Mouse (Mus musculus): Measurements from ENCODE around the gene Fkbp8. TPM values are rescaled to one million over a fixed set of nuclear protein-coding genes. Genes with fewer than 3 reads are reported as not detected.
A peak's percentile ranks its signal among the peaks of the same experiment; 100 is the strongest.

Gene Fkbp8
- polyA plus RNA-seq, 1 experiment from 2014 or later = 243 TPM

DNA sequence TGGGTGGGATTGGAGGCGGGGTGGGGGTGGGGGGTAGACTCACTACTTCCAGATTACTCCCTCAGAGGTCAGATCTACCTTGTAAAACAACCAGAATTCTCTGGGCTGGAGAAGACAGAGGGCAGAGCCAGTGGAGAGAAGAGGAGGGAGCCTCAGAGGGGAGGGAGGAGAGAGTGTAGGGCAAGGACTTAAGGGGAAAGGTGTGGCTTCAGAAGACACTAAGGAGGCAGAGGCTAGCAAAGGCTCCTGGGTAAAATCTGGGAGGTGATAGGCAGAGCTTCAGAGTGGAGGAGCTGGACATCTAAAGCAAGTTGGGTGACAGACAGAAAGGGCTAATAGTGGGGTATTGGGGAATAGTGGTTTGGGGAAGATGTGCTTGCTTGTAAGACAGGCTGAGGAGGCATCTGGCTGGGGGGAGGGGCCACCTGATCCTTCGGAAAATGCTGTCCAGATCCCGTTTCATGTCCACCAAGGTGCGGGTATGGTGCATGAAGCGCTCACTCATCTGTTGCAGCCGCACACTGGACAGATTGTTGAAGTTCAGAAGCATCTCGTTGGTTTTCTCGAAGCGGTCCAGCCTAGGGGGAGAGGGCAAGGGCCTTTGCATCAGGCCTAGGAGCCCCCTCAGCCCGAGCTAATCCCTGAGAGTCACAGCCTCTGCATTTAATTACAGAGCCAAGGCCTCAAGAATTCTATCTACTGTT, 9.4 kb upstream of the Fkbp8 start:
- H3K4me2 ChIP-seq (replicated peaks; ENCODE audit: low read depth, low read length) = no peak overlapping the region
- peaks cover 3% of the 10 kb centered on the region; the same call in 1 of the 2 replicates for H3K36me3 ChIP-seq (ENCODE audit: control insufficient read depth, insufficient read depth, low read length)
- DNase-seq (ENCODE audit: low spot score) = no peak
- H3K4me1 ChIP-seq (replicated peaks; ENCODE audit: control insufficient read depth, insufficient read depth, low read length) = peaks cover 3% of the 10 kb centered on the region; the same call in 1 of the 2 replicates
- no peak overlapping the region for H3K4me3 ChIP-seq (ENCODE audit: low read depth, low read length)
- H3K9ac ChIP-seq (ENCODE audit: low read depth, low read length) = no peak overlapping the region
- no peaks in the 10 kb centered on the region for H3K9me3 ChIP-seq (ENCODE audit: control insufficient read depth, low read length)
- no peaks in the 10 kb centered on the region for H3K27me3 ChIP-seq (ENCODE audit: control insufficient read depth, insufficient read depth, low read length)
- WGBS = 79% methylated on average over 10 of the region's 10 CpGs
- no peak overlapping the region for H3K27ac ChIP-seq (ENCODE audit: low read depth, low read length)
- ATAC-seq (ENCODE audit: low FRiP score) = no peak

DNA sequence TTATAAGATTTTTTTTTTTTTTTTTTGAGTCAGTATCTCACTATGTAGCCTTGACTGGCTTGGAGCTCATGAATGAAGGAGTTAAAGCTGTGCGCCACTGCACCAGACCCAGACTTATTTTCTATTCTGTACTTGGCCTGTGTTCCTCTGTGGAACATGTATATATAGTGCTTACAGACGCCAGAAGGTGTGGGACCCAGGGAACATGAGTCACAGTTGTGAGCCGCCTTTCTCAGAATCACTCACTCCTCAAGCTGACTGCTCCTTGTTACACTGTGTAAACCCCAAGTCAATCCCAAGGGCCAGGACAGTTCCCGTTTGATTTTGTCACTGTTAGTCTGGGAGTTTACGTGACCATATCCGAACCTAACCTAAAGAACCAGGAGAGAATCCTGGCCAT, 8.5 kb upstream of the Fkbp8 start:
- peaks cover 3% of the 10 kb centered on the region; the same call in 1 of the 2 replicates for H3K36me3 ChIP-seq (ENCODE audit: control insufficient read depth, insufficient read depth, low read length)
- peaks cover 3% of the 10 kb centered on the region; the same call in 1 of the 2 replicates for H3K4me1 ChIP-seq (replicated peaks; ENCODE audit: control insufficient read depth, insufficient read depth, low read length)
- ATAC-seq (ENCODE audit: low FRiP score) (no peak), DNase-seq (ENCODE audit: low spot score) (no peak)
- H3K27ac ChIP-seq (ENCODE audit: low read depth, low read length) = no peak overlapping the region
- no peak overlapping the region for H3K4me2 ChIP-seq (replicated peaks; ENCODE audit: low read depth, low read length)
- no peaks in the 10 kb centered on the region for H3K27me3 ChIP-seq (ENCODE audit: control insufficient read depth, insufficient read depth, low read length)
- no peak overlapping the region for H3K9ac ChIP-seq (ENCODE audit: low read depth, low read length)
- no peak overlapping the region for H3K4me3 ChIP-seq (ENCODE audit: low read depth, low read length)
- WGBS = 92% methylated on average over 6 of the region's 6 CpGs
- H3K9me3 ChIP-seq (ENCODE audit: control insufficient read depth, low read length) = no peaks in the 10 kb centered on the region

DNA sequence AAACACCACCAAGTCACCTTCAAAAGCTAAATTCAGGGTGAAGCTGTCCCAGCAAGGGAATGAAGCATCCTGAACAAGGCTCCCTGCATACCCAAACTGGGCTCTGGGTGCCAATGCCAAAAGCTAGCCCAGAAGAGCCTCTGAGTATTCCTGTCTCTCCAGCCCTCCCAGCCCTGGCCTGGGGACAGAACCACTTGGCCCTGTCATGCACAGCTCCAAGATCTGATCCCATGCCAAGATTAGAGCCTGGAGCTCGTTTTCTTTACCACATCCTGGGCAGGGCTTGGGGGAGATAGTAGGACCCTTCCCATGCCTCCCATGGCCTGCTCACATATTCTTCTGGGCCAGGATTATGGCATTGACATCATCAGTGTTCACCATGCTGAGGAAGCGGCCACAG, 7.9 kb upstream of the Fkbp8 start:
- Histone ChIP-seq H3K4me2 (replicated peaks; ENCODE audit: low read depth, low read length) (no peak overlapping the region), H3K27ac (ENCODE audit: low read depth, low read length) (no peak overlapping the region), H3K4me3 (ENCODE audit: low read depth, low read length) (no peak overlapping the region), H3K9ac (ENCODE audit: low read depth, low read length) (no peak overlapping the region), H3K36me3 (ENCODE audit: control insufficient read depth, insufficient read depth, low read length) (peaks cover 3% of the 10 kb centered on the region; the same call in 1 of the 2 replicates), H3K27me3 (ENCODE audit: control insufficient read depth, insufficient read depth, low read length) (no peaks in the 10 kb centered on the region), H3K9me3 (ENCODE audit: control insufficient read depth, low read length) (no peaks in the 10 kb centered on the region), H3K4me1 (replicated peaks; ENCODE audit: control insufficient read depth, insufficient read depth, low read length) (peaks cover 3% of the 10 kb centered on the region; the same call in 1 of the 2 replicates)
- DNase-seq (ENCODE audit: low spot score) = no peak
- ATAC-seq (ENCODE audit: low FRiP score) = no peak
- WGBS = 72% methylated on average over 2 of the region's 2 CpGs

DNA sequence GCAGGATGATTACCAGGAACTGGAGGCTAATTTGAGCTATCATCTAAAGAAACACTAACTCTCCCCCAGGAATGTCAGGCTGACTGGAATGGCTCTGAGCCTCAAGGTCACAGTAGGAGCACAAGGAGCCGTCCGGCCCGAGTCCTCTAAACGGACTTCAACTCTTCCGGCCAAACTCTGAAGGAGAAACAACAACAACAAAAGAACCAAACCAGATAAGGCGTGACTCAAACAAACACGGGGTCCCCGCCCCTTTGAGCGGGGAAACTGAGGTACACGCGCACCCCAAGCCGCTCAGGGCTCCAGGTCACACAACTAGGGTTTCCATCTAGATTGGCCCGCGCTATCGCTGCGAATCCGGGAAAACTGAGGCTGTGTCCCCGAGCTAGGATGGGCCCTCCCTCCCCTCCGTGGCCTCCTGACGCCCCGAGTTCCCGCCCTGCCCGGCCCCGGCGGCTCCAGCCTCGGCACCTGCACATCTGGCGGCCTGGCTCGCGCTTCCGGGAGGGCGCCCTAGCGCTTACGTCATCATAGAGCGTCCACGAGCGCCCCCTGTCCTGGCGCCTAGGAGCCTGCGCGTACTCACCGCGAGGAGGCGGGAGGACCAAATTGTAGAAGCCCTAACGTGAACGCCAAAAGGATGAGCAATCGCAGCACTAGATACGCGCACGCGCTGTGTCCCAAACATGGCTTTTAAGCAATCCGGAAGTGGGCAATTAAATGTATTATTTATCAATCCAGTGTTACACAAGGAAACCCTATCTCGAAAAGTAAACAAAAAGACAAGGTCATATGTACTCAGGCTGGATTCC, 4.7 kb upstream of the Fkbp8 start:
- H3K9me3 ChIP-seq (ENCODE audit: control insufficient read depth, low read length) = no peaks in the 10 kb centered on the region
- peaks cover 4% of the 10 kb centered on the region; the same call in 1 of the 2 replicates for H3K4me1 ChIP-seq (replicated peaks; ENCODE audit: control insufficient read depth, insufficient read depth, low read length)
- DNase-seq (ENCODE audit: low spot score) = peak; percentile 97
- no peaks in the 10 kb centered on the region for H3K36me3 ChIP-seq (ENCODE audit: control insufficient read depth, insufficient read depth, low read length)
- no peaks in the 10 kb centered on the region for H3K27me3 ChIP-seq (ENCODE audit: control insufficient read depth, insufficient read depth, low read length)
- peak overlapping the region; percentile 58 for H3K27ac ChIP-seq (ENCODE audit: low read depth, low read length)
- ATAC-seq (ENCODE audit: low FRiP score) = peak; percentile 81
- H3K9ac ChIP-seq (ENCODE audit: low read depth, low read length) = peak overlapping the region; percentile 78
- peak overlapping the region; percentile 60 for H3K4me2 ChIP-seq (replicated peaks; ENCODE audit: low read depth, low read length)
- H3K4me3 ChIP-seq (ENCODE audit: low read depth, low read length) = peak overlapping the region; percentile 79
- under 1% methylated on average over 51 of the region's 51 CpGs for WGBS

DNA sequence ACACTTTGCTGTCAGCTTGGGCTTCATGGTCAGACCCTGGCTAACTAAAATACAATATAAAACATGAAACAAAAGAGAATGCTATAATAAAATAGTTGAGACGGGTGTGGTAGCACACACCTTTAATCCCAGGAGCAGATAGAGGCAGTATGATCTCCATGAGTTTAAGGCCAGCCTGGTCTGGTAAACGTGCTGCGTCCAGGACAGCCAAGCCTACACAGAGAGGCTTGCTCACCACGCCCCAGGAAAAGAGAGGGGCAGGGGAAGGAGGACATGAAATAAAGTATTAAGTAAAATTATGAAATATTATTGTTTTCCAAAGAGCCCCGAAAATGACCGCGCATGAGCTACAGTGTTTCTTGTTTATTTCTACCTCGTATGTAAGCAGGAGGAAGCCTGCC, 413 bp upstream of the Fkbp8 start:
- no peak for DNase-seq (ENCODE audit: low spot score)
- peak overlapping the region; percentile 67 for H3K4me3 ChIP-seq (ENCODE audit: low read depth, low read length)
- H3K36me3 ChIP-seq (ENCODE audit: control insufficient read depth, insufficient read depth, low read length) = peaks cover 5% of the 10 kb centered on the region; the same call in 1 of the 2 replicates
- no peaks in the 10 kb centered on the region for H3K9me3 ChIP-seq (ENCODE audit: control insufficient read depth, low read length)
- peak overlapping the region; percentile 55 for H3K9ac ChIP-seq (ENCODE audit: low read depth, low read length)
- H3K4me1 ChIP-seq (replicated peaks; ENCODE audit: control insufficient read depth, insufficient read depth, low read length) = peaks cover 8% of the 10 kb centered on the region; the same call in 1 of the 2 replicates
- WGBS = 1% methylated on average over 8 of the region's 8 CpGs
- peak overlapping the region; percentile 65 for H3K4me2 ChIP-seq (replicated peaks; ENCODE audit: low read depth, low read length)
- H3K27ac ChIP-seq (ENCODE audit: low read depth, low read length) = no peak overlapping the region
- ATAC-seq (ENCODE audit: low FRiP score) = 0 out of 2 replicates have a peak, but pooled peaks have one; percentile 26
- no peaks in the 10 kb centered on the region for H3K27me3 ChIP-seq (ENCODE audit: control insufficient read depth, insufficient read depth, low read length)

DNA sequence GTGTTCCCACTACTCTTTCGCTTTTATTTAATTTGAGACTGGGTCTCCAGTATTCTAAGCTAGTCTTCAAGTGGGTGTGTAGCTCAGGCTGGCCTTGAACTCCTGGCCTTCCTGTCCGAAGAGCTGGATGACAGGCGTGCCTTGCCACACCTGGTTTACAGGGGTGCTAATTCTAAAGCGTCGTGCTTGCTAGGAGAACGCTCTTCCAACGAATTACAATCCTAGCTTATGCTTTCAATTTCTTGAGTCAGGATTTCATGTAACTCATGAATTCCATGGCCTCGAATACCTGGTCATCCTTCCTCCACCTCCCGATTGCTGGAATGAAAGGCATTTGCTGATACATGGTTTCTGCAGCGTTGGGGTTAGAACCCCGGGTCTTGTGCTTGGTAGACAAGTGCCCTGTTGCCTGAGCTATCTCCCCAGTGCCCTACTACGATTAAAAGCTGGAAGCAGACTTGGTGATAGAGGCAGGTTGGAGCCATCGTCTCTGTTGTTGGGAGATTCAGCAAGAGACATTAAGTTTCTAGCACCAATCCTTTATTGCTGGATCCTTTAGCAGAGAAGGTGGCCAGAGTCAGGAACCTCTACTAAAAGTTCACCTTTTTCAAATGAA, 766 bp downstream of the Fkbp8 start:
- Histone ChIP-seq H3K4me3 (ENCODE audit: low read depth, low read length) (peak overlapping the region; percentile 67), H3K4me2 (replicated peaks; ENCODE audit: low read depth, low read length) (peak overlapping the region; percentile 84), H3K4me1 (replicated peaks; ENCODE audit: control insufficient read depth, insufficient read depth, low read length) (peaks cover 5% of the 10 kb centered on the region; the same call in 1 of the 2 replicates), H3K27ac (ENCODE audit: low read depth, low read length) (peak overlapping the region; percentile 74), H3K36me3 (ENCODE audit: control insufficient read depth, insufficient read depth, low read length) (peaks cover 9% of the 10 kb centered on the region; the same call in 1 of the 2 replicates), H3K9me3 (ENCODE audit: control insufficient read depth, low read length) (no peaks in the 10 kb centered on the region), H3K9ac (ENCODE audit: low read depth, low read length) (peak overlapping the region; percentile 84), H3K27me3 (ENCODE audit: control insufficient read depth, insufficient read depth, low read length) (no peaks in the 10 kb centered on the region)
- DNase-seq (ENCODE audit: low spot score) (no peak), ATAC-seq (ENCODE audit: low FRiP score) (no peak)
- WGBS = 39% methylated on average over 13 of the region's 13 CpGs

DNA sequence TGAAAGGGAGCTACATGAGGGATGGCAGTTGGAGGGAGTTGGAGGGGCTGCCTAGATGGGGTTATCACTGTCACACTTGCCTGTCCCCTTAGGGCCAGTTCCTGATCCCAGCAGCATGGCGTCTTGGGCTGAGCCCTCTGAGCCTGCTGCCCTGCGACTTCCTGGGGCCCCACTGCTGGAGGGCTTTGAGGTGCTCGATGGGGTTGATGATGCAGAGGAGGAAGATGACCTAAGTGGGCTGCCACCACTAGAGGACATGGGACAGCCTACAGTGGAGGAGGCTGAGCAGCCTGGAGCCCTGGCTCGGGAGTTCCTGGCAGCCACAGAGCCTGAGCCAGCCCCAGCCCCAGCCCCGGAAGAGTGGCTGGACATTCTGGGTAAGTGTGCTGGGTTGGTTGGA, 1.8 kb downstream of the Fkbp8 start:
- Histone ChIP-seq H3K27me3 (ENCODE audit: control insufficient read depth, insufficient read depth, low read length) (no peaks in the 10 kb centered on the region), H3K4me2 (replicated peaks; ENCODE audit: low read depth, low read length) (no peak overlapping the region), H3K4me3 (ENCODE audit: low read depth, low read length) (no peak overlapping the region), H3K36me3 (ENCODE audit: control insufficient read depth, insufficient read depth, low read length) (peaks cover 12% of the 10 kb centered on the region; the same call in 1 of the 2 replicates), H3K4me1 (replicated peaks; ENCODE audit: control insufficient read depth, insufficient read depth, low read length) (peaks cover 5% of the 10 kb centered on the region; the same call in 1 of the 2 replicates), H3K27ac (ENCODE audit: low read depth, low read length) (no peak overlapping the region), H3K9ac (ENCODE audit: low read depth, low read length) (0 out of 2 replicates have a peak overlapping the region, but pooled peaks have one; percentile 2), H3K9me3 (ENCODE audit: control insufficient read depth, low read length) (no peaks in the 10 kb centered on the region)
- WGBS = 91% methylated on average over 5 of the region's 5 CpGs
- DNase-seq (ENCODE audit: low spot score) (no peak), ATAC-seq (ENCODE audit: low FRiP score) (no peak)

DNA sequence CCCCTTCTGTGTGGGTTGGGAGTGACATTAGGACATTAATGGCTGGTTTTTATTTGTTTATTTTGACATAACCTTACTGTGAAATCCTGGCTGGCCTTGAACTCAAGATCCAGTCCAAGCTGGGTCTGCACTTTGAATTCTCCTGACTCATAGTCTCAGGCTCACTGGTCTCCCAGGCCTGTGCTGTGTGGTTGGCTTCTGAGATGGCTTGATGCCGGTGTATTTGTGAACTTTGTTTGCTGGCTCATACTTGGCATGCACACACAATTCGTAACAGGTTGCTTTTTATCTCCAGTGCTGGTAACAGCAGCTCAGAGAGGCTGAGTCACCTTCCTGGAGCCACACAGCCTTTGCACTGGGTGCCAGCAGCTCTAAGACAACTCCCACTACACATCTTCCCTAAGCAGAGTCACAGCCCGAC, 2.2 kb downstream of the Fkbp8 start:
- H3K9ac ChIP-seq (ENCODE audit: low read depth, low read length) = 0 out of 2 replicates have a peak overlapping the region, but pooled peaks have one; percentile 2
- H3K9me3 ChIP-seq (ENCODE audit: control insufficient read depth, low read length) = no peaks in the 10 kb centered on the region
- H3K27me3 ChIP-seq (ENCODE audit: control insufficient read depth, insufficient read depth, low read length) = no peaks in the 10 kb centered on the region
- no peak overlapping the region for H3K4me2 ChIP-seq (replicated peaks; ENCODE audit: low read depth, low read length)
- H3K4me3 ChIP-seq (ENCODE audit: low read depth, low read length) = peak overlapping the region; percentile 10; the same call in 1 of the 2 replicates
- H3K36me3 ChIP-seq (ENCODE audit: control insufficient read depth, insufficient read depth, low read length) = peaks cover 12% of the 10 kb centered on the region; the same call in 1 of the 2 replicates
- WGBS = 96% methylated on average over 3 of the region's 3 CpGs
- H3K27ac ChIP-seq (ENCODE audit: low read depth, low read length) = no peak overlapping the region
- ATAC-seq (ENCODE audit: low FRiP score) = no peak
- H3K4me1 ChIP-seq (replicated peaks; ENCODE audit: control insufficient read depth, insufficient read depth, low read length) = peaks cover 5% of the 10 kb centered on the region; the same call in 1 of the 2 replicates
- no peak for DNase-seq (ENCODE audit: low spot score)
